Mouse (Mus musculus): ENCODE data around the gene Zbtb2. TPM values are rescaled to one million over a fixed set of nuclear protein-coding genes. Genes with fewer than 3 reads are reported as not detected.
A peak's percentile ranks its signal among the peaks of the same experiment; 100 is the strongest.

The Zbtb2 gene
- total RNA-seq, 2 experiments from 2014 or later: 4.2 to 4.5 TPM

DNA sequence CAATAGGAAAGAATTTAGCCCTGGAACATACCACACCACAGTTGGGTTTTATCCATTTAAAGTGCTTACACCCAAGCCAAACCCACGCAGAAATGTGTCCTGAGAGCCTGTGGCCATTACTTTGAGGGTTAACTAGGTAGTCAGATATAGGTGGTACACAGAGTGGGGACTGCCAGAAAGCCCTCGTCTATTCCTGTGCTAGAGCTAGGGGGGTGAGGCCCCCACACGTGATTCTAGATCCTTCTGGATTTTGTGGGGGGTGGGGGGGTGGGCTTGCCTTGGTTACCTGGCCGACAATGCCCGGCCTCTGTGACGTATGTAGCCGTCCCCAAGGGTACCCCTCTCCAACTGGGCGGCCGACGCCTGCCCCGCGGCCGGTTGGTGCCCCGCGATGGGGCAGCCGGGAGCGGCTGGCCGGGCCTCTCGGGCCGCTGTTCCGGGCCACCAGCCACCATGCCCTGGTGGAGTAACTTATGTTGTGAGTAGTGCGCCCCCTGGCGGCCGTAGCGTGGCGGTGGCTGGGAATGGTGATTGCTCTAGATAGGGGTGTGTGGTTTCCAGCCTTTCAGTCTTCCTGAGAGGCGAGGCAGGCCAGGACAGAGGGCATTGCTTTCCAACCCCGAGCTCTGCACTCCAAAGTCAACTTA lies 41.3 kb downstream of the Zbtb2 start:
- intact Hi-C loops (cut with DNase I; ENCODE audit: low total_unique reads): loop anchor here (5.0 kb wide), 1 partner anchor 349 kb away; no protein-coding TSS in a partner anchor

DNA sequence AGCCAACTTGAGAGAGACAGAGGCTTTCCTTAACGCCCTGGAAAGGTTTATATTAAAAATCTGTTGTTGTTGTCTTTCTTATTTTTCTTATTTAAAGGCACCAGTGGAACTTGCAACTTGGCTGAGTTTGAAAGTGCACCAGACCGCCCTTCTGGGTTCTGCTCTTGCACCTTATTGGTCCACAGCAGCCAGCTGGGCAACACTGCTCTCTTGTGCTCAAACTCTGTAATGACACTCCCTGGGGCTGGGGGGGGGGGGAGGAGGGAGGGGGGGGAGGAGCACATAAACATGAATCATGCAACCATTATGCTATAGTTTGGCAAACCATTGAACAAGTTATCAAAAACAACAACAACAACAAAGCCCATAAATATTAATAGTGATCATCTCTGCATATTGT lies 46.5 kb downstream of the Zbtb2 start:
- DNase-seq: peak; percentile 57
- intact Hi-C loops (cut with DNase I; ENCODE audit: low total_unique reads): loop anchor here (5.0 kb wide), 1 partner anchor 304 kb away; no protein-coding TSS in a partner anchor

More for the DNA sequence above, 41.3 kb downstream of the Zbtb2 start:
- DNase-seq: peak; percentile 94

DNA sequence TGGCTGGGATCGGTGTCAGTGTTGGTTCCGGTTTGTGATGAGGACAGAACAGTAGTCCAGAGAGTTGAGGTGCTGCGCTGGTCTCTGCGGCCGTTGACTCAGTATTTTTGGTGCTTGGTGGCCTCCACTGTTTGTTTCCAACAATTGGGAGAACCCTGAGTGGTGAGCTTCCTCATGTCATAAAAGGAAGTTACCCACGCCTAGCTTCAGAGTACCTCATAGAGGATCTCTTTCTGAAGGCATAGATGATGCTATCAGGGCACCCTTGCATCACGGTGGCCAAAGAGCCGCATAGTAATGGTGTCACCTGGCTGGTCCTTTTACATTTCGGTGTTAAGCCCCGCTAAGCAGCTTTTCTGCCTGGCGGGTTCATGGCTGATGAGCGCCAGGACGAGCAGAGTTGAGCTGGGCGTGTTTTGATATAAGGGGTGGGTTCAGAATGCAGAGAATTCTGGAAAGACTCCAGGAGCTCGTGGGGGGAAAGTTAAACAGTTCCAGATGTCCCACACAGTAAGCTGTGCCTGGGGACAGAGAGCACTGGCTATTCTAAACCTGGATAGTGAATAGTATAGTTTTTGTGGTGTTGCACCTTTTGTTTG lies 48.9 kb downstream of the Zbtb2 start:
- intact Hi-C loops (cut with DNase I; ENCODE audit: low total_unique reads): loop anchor here (10.0 kb wide), 1 partner anchor 254 kb away; no protein-coding TSS in a partner anchor
- DNase-seq: peak; percentile 42

DNA sequence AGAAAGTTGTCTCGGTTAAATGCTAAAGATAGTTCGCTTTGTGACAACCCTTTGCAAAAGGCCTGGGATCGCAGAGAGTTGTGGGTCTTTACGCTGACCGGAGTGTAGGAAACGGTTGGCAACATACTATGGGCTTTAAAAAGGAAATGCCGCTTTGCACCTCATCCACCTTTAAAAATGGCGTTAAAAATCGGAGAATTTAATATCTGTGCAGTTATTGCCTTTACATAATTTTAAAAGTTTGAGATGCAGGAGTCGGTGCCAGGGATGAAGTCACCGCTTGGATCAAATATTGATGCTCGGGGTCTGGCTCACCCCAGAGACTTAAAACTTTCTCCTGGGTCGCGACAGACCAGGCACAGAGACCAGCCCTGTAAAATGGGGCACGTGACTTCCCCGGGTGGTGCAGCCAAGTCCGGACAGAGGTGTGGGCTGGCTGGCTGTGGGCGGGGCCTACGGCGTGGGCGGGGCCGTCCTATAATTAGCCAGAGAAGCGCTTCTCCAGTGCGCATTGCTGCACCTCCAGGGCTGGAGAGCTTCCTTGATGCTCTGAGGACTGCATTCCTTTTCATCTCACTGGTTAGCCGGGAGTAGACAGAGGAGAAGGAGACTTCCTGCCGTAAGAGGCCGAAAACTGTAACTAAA lies 53.7 kb downstream of the Zbtb2 start:
- intact Hi-C loops (cut with DNase I; ENCODE audit: low total_unique reads): loop anchor here (10.0 kb wide), 1 partner anchor 249 kb away; no protein-coding TSS in a partner anchor

DNA sequence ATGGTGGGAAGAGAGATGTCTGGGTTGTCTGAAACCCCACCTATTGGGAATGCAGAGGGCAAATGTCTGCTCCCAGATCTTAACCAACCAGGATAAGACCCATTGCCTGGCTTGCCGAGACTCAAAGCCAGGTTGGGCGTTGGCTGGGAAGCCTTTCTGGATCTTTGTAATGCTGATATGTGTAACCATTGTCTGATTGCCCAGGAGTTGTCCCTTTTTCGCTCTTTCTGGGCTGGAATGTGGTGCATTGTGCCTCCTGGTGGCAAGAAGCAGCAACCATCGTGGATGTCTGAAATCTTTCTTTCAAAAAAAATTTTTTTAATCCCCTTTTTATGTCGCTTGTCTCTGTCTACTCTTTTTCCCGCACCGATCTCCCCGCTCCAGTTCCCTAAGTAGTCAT lies 54.6 kb downstream of the Zbtb2 start:
- intact Hi-C loops (cut with DNase I; ENCODE audit: low total_unique reads): loop anchor here (10.0 kb wide), 1 partner anchor 249 kb away; no protein-coding TSS in a partner anchor
- DNase-seq: peak; percentile 62

More for the DNA sequence above, 53.7 kb downstream of the Zbtb2 start:
- DNase-seq: peak; percentile 87

DNA sequence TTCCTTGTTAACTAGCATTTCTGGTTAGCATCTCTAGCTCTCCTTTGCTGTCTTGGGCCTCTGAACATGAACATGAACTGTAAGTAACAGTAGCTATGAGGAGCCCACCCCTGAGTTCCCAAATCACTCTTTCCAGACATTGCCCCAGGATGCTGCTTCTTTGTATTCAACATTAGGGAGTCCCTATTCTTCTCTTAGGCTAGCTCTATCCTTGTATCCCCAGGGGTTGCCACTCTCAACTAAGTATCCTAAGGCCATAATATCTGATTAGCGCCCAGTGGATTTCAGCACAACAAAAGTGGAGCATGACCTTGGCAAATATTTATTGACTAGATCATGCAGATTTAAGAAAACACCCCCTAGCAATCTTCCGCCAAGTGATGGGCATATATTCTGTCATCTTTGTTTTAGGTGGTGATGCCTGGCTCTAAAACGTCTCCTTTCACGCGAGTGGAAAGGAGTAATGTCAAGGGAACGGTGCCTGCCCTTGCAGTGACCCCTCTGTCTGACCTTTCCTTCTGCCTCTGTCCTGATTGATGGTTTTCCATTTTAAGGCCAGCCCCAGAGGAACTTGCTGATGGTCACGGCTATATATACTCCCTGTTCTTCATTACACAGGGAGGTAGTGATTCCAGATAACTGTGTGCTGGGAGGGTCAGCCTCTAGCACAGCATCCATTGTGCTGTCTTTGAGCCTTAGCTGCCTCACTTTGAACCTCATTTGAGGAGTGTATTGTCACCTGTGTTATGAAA lies 55.5 kb downstream of the Zbtb2 start:
- intact Hi-C loops (cut with DNase I; ENCODE audit: low total_unique reads): loop anchor here (10.0 kb wide), 1 partner anchor 248 kb away; no protein-coding TSS in a partner anchor
- no peak for DNase-seq

DNA sequence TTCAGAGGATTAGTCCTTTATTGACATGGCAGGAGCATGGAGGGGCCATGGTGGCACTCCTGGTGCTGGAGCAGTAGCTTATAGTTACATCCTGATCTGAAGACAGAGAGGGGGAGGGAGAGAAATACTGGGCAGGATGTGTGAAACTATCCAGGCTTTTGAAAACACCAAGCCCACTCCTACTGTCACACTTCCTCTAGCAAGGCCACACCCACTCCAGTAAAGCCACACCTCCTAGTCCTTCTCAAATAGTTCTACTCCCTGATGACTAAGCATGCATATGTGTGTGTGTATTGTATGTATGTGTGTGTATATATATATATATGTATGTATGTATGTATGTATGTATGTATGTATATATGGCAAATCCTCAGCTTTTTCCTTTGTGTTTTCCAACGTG lies 60.2 kb downstream of the Zbtb2 start:
- no peak for DNase-seq
- intact Hi-C loops (cut with DNase I; ENCODE audit: low total_unique reads): no loop called here

DNA sequence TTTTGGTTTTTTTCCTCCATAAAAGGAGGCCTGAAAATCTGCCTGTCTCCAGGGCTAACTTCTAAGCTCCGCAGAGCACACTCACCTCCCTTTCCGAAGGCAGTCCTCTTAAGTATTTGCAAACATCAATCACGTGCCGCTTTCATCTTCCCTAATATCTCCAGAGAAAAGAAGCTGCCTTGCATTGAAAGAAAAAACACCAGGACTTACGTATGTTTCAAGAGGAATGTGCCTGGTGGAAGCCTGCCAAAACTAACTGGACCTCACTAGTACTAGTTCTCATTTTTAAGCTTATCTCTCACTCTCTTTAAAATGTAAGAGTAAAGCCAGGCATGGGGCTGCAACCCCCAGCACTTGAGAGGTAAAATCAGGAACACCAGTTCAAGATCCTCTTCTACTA lies 62.3 kb downstream of the Zbtb2 start:
- intact Hi-C loops (cut with DNase I; ENCODE audit: low total_unique reads): no loop called here
- DNase-seq: no peak

DNA sequence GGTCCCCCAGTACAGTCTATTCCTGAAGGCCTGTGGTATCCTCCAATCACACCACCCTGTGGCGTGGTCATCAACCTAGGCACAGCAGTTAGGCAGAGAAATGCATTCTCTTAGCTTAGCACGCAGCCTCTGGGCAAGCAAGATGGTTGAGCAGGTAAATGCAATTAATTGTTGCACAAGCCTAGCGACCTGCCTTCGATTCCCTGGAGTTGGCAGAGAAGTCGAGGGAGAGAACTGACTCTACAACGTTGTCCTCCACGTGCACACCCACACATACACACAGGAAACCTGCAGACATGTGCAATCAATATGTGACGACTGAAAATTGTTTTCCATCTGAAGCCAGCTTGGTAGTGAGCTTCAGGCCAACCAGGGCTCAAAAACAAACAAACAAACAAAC lies 64.0 kb downstream of the Zbtb2 start:
- DNase-seq: no peak
- intact Hi-C loops (cut with DNase I; ENCODE audit: low total_unique reads): no loop called here

Other genes with a start within 250 kb of the Zbtb2 start
- gene Akap12, start 121.7 kb downstream of the Zbtb2 start, total RNA-seq (2021): 10 to 100 TPM; 15.4 to 26.5 TPM
- gene Rmnd1, start 44.3 kb upstream of the Zbtb2 start, total RNA-seq (2021): 10 to 100 TPM; 27.6 to 28.1 TPM
- 1 to 10 TPM; 9.4 TPM for gene Armt1, start 44.4 kb upstream of the Zbtb2 start, total RNA-seq (2021)
- under 1 TPM; 0.44 to 0.47 TPM for gene Ccdc170, start 94.4 kb upstream of the Zbtb2 start, total RNA-seq (2021)
- gene Esr1, start 223.5 kb upstream of the Zbtb2 start, total RNA-seq (2021): 10 to 100 TPM; 20.8 to 26.0 TPM